Mouse (Mus musculus) lung, embryonic 16.5 days (tissue): ENCODE data around the gene Gtf2h1. TPM values are rescaled to one million over a fixed set of nuclear protein-coding genes. Genes with fewer than 3 reads are reported as not detected.

Experiments
- ATAC-seq: fragments of 200-750 bp; cut with Nextera tagmentation; 2 replicates; pipeline ENCODE4 v1.8.0; 2017; ENCODE audit warnings: low read depth, mild to moderate bottlenecking, moderate library complexity
- H3K27ac ChIP-seq: fragments of 300-500 bp; sonication (generic); 2 replicates; pipeline ENCODE4 v1.5.1; 2014; ENCODE audit warnings: mild to moderate bottlenecking, control low read depth, low read length
- H3K27me3 ChIP-seq: fragments of 300-500 bp; sonication (generic); 2 replicates; pipeline ENCODE4 v1.6.1; 2014; ENCODE audit warnings: low read depth, low read length, mixed read lengths; ENCODE audit not compliant: control insufficient read depth, insufficient read depth
- H3K36me3 ChIP-seq: fragments of 300-500 bp; sonication (generic); 2 replicates; pipeline ENCODE4 v1.6.1; 2014; ENCODE audit warnings: low read length; ENCODE audit not compliant: control insufficient read depth, insufficient read depth
- H3K4me1 ChIP-seq: fragments of 300-500 bp; sonication (generic); replicated peaks from 2 replicates; pipeline ENCODE4 v1.6.1; 2014; ENCODE audit warnings: low read length, mixed read lengths; ENCODE audit not compliant: control insufficient read depth, insufficient read depth
- H3K4me2 ChIP-seq: fragments of 300-500 bp; sonication (generic); 2 replicates; pipeline ENCODE4 v1.6.1; 2014; ENCODE audit warnings: low read depth, low read length, control low read depth
- H3K4me3 ChIP-seq: fragments of 300-500 bp; sonication (generic); 2 replicates; pipeline ENCODE4 v1.5.1; 2014; ENCODE audit warnings: mild to moderate bottlenecking, low read length, control low read depth
- H3K9ac ChIP-seq: fragments of 300-500 bp; sonication (generic); 2 replicates; pipeline ENCODE4 v1.6.1; 2014; ENCODE audit warnings: low read length, control low read depth
- H3K9me3 ChIP-seq: fragments of 300-500 bp; sonication (generic); 2 replicates; pipeline ENCODE4 v1.6.1; 2016; ENCODE audit warnings: low read length; ENCODE audit not compliant: control insufficient read depth
- WGBS: fragments of 180-500 bp; shearing (Covaris S2); extraction: QIAGEN DNeasy Blood & Tissue Kit; methylation state at CpG from one replicate; pipeline ENCODE4 v1.1.7; 2014; 5-methylcytosine and 5-hydroxymethylcytosine counted together
- polyA plus RNA-seq: library from polyadenylated mRNA; unstranded; fragments of >200 nt; fragmentation: Nextera tagmentation; extraction: Ambion mirVana; gene quantifications from 2 replicates; pipeline ENCODE4 v1.2.1, GENCODE M21; 2015

Gene Gtf2h1
- polyA plus RNA-seq, 1 experiment from 2014 or later = 40.6 TPM

DNA sequence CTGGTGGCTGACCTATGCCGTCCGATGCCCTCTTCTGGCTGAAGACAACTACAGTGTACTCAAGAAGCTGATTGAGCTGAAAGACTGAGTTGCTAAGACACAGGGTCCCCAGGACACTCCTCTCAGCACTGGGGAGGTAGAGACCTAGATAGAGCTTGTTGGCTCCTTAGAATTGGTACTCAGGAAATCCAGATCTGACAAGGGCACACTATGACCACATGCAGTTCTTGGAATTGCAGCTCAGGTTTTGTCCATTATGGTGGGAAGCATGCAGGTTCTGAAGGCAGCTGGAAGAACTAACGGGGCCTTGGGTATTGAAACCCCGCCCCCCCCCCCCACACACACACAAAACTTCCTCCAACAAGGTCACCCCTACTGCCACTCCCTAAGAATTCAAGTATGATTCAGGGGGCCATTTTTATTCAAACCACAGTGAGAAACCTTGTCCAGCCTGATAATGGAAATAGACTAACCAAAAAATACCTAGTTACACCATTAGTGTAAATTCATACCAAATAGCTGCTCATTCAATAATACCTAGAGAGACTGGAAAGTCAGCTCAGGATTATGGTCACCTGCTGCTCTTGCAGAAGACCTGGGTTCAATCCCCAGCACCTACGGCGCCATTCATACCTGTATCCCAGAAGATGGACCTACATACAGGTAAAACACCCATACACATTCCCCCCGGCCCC, 60.1 kb downstream of the Gtf2h1 start:
- H3K4me1 ChIP-seq = no peaks in the 10 kb centered on the region
- 0 out of 2 replicates have a peak, but pooled peaks have one; percentile 36 for ATAC-seq
- no peaks in the 10 kb centered on the region for H3K9me3 ChIP-seq
- no peak overlapping the region for H3K27ac ChIP-seq
- no peak overlapping the region for H3K4me2 ChIP-seq
- no peak overlapping the region for H3K9ac ChIP-seq
- 70% methylated on average over 7 of the region's 7 CpGs for WGBS
- no peak overlapping the region for H3K4me3 ChIP-seq
- H3K27me3 ChIP-seq = no peaks in the 10 kb centered on the region
- H3K36me3 ChIP-seq = peaks cover 40% of the 10 kb centered on the region

DNA sequence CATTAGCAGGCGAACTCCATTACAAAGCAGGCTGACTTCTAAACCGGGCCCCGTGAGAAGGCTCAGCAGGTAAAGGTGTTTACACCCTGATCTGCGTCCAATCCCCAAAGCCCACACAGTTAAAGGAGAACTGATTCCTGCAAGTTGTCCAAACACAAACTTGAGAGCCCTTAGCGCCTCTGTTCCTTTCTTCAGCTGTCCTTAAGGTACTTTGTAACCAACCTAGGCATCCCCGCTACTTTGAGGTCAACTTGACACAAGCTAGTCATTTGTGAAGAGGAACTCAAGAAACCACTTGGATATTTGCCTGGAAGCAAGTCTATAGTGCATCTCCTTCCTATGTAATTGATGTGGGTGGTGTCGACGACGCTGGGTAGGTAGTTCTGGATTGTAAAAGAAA, 61.5 kb downstream of the Gtf2h1 start:
- H3K27me3 ChIP-seq = no peaks in the 10 kb centered on the region
- H3K9me3 ChIP-seq = no peaks in the 10 kb centered on the region
- no peaks in the 10 kb centered on the region for H3K4me1 ChIP-seq
- no peak overlapping the region for H3K9ac ChIP-seq
- H3K4me2 ChIP-seq = no peak overlapping the region
- H3K36me3 ChIP-seq = peaks cover 28% of the 10 kb centered on the region
- no peak for ATAC-seq
- no peak overlapping the region for H3K4me3 ChIP-seq
- H3K27ac ChIP-seq = no peak overlapping the region
- WGBS = 70% methylated on average over 9 of the region's 9 CpGs

GRCm38 (mm10) chr7:46859031-46859430, 63.1 kb downstream of the Gtf2h1 start:
- no peak for ATAC-seq
- H3K36me3 ChIP-seq = peaks cover 15% of the 10 kb centered on the region
- H3K27ac ChIP-seq = no peak overlapping the region
- no peak overlapping the region for H3K9ac ChIP-seq
- H3K27me3 ChIP-seq = no peaks in the 10 kb centered on the region
- H3K4me2 ChIP-seq = no peak overlapping the region
- no peak overlapping the region for H3K4me3 ChIP-seq
- WGBS = 54% methylated on average over 6 of the region's 6 CpGs
- H3K9me3 ChIP-seq = no peaks in the 10 kb centered on the region
- H3K4me1 ChIP-seq = no peaks in the 10 kb centered on the region

- WGBS = 33% methylated on average over 10 of the region's 10 CpGs
- no peak for ATAC-seq
- no peak within 1 kb of the TSS for H3K4me2 ChIP-seq
- H3K36me3 ChIP-seq = peaks cover under 1% of the 10 kb centered on the region; the same call in 1 of the 2 replicates
- no peak within 1 kb of the TSS for H3K9ac ChIP-seq
- 0 out of 2 replicates have a peak, but pooled peaks cover 3% of the 10 kb centered on the region for H3K9me3 ChIP-seq
- no peaks in the 10 kb centered on the region for H3K4me1 ChIP-seq
- no peak within 1 kb of the TSS for H3K27ac ChIP-seq
- no peaks in the 10 kb centered on the region for H3K27me3 ChIP-seq
- H3K4me3 ChIP-seq = no peak within 1 kb of the TSS
These were observed 65.1 kb downstream of the Gtf2h1 start, which contains the start of gene Ldhc for GRCm38 (mm10) chr7:46860996-46861395. Gene Ldhc (plus strand): TSS chr7:46861203.

- Histone ChIP-seq H3K27me3 (no peaks in the 10 kb centered on the region), H3K4me2 (no peak overlapping the region), H3K4me1 (no peaks in the 10 kb centered on the region), H3K9me3 (no peaks in the 10 kb centered on the region), H3K4me3 (no peak overlapping the region), H3K27ac (no peak overlapping the region), H3K36me3 (no peaks in the 10 kb centered on the region), H3K9ac (no peak overlapping the region)
- WGBS = 69% methylated on average over 4 of the region's 4 CpGs
- no peak for ATAC-seq
These were observed 76.1 kb downstream of the Gtf2h1 start for GRCm38 (mm10) chr7:46871988-46872387.

Other genes with a start within 250 kb of the Gtf2h1 start
- gene Sergef, start 156.3 kb upstream of the Gtf2h1 start, polyA plus RNA-seq = 13.3 and 14.4 TPM in 2 replicates
- gene Tph1, start 123.6 kb upstream of the Gtf2h1 start, polyA plus RNA-seq = 0.18 and 0.57 TPM in 2 replicates
- gene Saal1, start 85.4 kb upstream of the Gtf2h1 start, polyA plus RNA-seq = 29.4 and 29.8 TPM in 2 replicates
- 0.35 and 0.43 TPM in 2 replicates for gene Saa3, start 80.4 kb upstream of the Gtf2h1 start, polyA plus RNA-seq
- gene Saa4, start 63.5 kb upstream of the Gtf2h1 start, polyA plus RNA-seq = 0.16 TPM in 1 of 2 replicates, not detected in the other
- gene Saa1, start 53.1 kb upstream of the Gtf2h1 start, polyA plus RNA-seq = 0.55 TPM in 1 of 2 replicates, not detected in the other
- gene Saa2, start 44.3 kb upstream of the Gtf2h1 start, polyA plus RNA-seq = not detected in 2 replicates
- gene Hps5, start within 50 bp of the Gtf2h1 start, polyA plus RNA-seq = 21.4 and 23.5 TPM in 2 replicates
- gene Ldha, start 45.4 kb downstream of the Gtf2h1 start, polyA plus RNA-seq = 1,668 and 1,763 TPM in 2 replicates
- 0.14 and 0.67 TPM in 2 replicates for gene Ldhc, start 65.1 kb downstream of the Gtf2h1 start, polyA plus RNA-seq
- gene Tsg101, start 123.9 kb downstream of the Gtf2h1 start, polyA plus RNA-seq = 153 and 165 TPM in 2 replicates
- 15.0 and 16.6 TPM in 2 replicates for gene Uevld, start 162.4 kb downstream of the Gtf2h1 start, polyA plus RNA-seq
- gene Gm9999, start 187.5 kb downstream of the Gtf2h1 start, polyA plus RNA-seq = not detected in 2 replicates
- gene Spty2d1, start 212.3 kb downstream of the Gtf2h1 start, polyA plus RNA-seq = 23.9 and 24.0 TPM in 2 replicates